Mouse (Mus musculus) frontal cortex, postnatal 25 days (tissue): ENCODE data around the gene Defb13.
"Not testable (repeated sequence)": the region's sequence is repeated elsewhere in the genome, so short reads cannot be mapped to it uniquely, and the experiment has no call there.

ENCODE experiments used
- DNase-seq, 2 experiments: peaks; one replicate each; pipeline ENCODE4 v3.0.0; 2022; ENCODE audit warnings: low spot score in 2 of 2

The Defb13 gene

DNA sequence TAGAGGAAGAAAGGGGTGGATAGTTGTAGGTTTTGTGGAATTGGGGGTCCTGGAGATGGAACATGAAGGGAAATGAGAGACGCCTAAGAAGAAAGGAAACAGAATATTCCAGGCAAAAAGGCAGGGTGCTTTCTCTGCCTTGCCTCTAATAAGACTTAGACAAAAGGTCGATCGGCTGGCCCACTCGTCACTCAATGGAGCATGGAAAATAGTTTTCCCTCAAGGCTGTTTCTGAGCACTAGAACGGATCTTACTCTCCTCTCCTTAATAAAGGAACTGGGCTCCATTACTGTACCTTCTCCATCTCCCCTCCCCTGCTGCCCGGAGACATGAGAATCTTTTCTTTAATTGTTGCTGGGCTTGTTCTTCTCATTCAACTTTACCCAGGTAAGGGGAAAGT, at the start of gene Defb13:
Gene Defb13 (plus strand): TSS at position 301 of the 400 bp plus-strand sequence.
- DNase-seq: no peak

DNA sequence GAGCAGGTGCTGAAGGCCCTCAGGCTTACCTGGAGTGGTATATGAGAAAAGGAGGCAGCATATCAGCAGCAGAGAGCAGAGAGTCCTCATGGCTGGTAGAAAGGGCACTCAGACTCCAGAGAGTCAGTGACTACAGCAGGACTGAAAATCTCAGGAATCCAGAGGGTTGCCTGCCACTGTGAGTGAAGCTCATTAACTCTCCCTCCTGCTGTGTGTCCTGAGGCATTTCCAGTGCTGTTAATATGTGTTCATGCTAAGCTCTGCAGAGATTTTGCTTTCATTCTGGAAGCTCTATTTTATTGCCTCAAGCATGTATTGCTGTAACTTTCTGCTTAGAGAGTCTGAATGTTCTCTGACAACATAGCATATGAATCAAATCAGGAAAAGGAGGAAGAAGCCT, 40.3 kb upstream of the Defb13 start, which contains the start of gene Defb11:
Gene Defb11 (minus strand): TSS at position 123 of the 400 bp plus-strand sequence.
- not testable (repeated sequence) for DNase-seq

DNA sequence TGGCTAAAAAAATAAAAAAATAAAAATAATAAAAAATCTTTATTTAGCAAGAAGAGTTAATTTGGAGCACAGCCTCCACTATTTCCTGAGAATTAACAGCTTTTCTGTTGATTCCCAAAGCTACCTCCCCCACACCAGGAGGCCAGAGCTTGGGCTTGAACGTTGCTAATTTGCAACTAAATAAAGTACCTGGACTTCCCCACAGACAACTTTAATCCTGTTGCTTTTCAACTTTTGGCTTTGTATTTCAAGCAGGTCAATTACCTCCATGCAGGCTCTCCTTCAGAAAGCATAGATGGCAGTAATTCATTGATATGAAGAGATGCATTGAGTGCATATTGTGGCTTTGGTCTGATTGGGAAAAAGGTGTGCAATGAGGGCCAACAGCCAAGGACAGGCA, 34.6 kb upstream of the Defb13 start:
- DNase-seq: no peak

DNA sequence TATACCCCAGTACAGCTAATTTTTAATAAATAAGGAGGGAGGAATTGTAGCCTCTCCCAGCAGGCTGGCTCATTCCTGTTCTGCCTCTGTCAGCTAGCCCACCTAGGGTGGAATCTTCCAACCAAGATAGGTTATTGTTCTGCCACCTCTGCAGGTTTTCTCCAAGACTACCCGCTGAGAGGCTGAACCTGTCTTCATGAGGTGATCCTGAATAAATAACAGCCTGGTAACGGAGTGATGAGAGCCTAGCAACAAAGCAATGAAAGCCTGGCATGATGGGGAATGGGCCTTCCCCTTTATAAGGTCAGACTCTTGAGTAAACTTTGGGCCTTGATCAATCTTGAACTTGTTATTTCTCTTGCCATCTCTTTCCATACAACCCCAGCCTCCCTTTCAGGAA, 34.0 kb upstream of the Defb13 start:
- DNase-seq: no peak

DNA sequence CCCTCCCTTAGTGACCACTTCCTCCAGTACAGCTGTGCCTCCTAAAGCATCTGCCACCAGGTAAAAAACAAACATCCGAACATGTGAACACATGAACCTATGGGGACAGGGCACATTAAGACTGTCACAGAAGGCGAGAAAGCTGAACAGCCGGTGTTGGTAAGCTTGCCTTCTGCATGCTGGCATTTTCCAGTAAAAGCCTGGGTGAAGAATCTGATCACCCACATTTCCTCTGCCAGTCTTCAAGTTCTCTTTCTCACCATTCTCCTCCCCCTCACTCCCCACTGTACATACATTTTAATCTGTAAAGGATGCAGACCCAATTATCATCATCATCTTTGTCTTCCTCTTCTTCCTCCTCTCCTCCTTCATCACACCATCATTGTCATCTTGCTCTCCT, 30.9 kb upstream of the Defb13 start:
- peak in 1 of 2 experiments; percentile 4 for DNase-seq

DNA sequence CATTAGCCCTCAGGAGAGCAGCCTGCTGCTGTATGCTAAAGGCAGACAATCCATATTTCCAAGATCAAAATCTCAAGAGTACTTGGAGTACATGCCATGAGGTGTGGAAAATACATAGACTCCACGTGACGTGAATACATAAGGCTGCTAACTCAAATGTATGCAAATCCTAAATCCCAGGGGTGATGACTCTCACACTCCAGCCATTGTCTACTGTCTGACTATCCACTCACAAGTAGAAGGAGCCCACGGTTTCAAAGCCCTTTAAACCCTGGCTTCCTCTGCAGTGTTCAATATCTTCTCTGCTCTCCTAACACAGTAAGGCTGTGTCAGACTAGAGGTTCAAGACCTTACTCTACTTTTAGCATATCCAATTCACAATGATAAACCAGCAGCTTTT, 15.8 kb upstream of the Defb13 start:
- DNase-seq: not testable (repeated sequence)

DNA sequence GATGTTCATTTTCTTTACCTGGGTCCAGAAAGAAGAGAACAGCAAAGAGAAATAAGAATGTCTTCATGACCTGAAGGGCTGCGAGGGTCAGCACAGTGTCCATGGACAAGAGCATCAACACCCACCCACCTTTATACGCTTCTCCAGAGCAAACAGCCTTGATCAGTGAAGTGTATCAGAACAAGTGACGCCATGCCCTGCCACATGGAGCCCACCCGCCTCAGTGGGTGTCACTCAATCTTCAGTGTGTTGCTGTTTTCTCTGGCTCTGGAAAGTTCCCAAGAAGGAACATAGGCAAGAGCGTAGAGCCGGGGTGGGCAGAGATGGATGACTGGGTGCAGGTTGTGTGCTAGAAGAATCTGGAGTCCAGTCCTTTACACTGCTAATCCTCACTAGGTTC, 14.0 kb upstream of the Defb13 start, which contains the start of gene Defb15:
Gene Defb15 (minus strand): TSS at position 101 of the 400 bp plus-strand sequence.
- DNase-seq: no peak

DNA sequence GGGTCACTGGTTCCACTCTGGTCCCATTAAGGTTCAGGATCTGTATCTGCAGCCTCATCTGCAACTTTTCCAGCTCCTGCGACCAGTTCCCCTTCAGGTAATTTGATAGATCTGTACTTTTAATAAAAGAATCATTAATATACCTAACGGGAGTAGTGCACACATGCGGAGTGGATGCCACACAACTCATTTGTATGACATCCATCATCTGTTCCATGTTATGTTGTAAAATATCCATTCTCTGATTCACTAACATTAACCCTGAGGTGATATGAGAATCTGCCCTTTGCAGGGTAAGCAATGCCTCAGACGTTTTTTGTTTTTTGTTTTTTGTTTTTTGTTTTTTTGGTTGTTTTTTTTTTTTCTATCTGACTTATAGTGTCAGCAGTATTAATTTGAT, 8.5 kb upstream of the Defb13 start, which contains the start of gene Defb35:
Gene Defb35 (plus strand): TSS at position 301 of the 400 bp plus-strand sequence.
- DNase-seq: not testable (repeated sequence)

DNA sequence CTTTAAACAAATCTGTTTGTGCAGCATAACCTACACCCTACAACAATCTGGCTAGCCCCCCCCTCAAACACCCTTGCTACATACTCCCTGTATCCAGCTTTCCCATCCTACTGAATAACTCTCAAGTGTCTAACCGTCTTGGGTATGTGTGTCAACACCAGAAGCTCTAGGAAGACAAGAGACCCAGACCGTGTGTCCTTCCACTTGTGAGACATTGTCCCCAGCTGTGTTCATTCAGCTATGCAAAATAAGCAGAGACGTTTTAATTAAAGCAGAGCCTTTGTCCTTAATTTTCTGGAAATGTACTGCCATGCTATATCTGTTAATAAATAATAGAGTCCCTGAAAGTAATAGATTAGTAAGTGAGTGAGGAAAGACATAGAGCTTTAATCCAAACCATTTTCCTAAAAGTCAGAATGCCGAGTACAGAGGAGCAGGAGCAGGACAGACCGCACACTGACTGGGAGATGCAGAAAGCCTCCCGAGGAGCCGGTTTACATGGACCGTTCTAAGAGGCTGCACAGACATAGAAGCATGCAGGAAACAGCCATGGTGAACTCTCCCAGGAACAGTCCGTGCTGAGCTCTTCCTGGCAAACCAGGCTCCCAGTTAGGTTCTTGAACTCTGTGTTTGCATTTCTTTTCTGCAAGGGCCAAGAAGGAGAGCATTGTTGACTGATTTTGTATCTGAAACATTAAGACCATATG, 902 bp downstream of the Defb13 start:
- no peak for DNase-seq

DNA sequence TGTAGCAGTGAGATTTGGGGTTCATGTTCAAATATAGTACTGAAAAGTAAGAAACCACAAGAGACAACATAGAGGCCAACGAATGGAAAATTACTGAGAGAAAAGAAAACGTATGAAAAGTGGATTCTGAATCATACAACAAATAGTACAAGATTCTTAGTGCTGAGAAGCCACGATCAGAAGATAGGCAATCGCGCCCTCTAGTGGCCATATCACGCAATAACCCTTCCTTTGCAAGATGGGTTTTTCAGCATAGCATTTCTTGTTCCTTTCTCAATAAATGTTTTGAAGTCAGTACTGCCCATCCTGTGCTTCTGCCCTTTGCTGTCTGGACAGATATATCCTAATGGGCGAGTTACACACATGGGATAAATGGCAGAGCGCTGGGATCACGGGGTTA, 8.8 kb downstream of the Defb13 start:
- peak; percentile 49 to 50 for DNase-seq

DNA sequence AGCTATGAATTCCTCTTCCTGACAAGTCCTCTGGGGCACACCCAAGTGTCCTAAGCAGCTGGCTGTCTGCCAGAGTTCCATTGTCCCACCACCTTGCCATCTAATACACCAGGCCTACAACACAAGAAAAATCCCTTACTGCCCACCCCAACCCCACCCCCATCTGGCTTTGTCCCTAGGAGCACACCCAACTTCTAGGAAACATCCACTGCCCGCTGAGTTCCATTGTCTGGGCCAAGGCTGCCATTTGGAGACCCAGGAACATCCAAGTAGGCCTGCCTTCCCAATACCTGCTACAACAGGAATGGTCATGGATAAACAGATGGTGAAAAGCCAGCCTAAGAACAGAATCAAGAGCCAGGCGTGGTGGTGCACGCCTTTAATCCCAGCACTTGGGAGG, 9.8 kb downstream of the Defb13 start:
- no peak for DNase-seq

DNA sequence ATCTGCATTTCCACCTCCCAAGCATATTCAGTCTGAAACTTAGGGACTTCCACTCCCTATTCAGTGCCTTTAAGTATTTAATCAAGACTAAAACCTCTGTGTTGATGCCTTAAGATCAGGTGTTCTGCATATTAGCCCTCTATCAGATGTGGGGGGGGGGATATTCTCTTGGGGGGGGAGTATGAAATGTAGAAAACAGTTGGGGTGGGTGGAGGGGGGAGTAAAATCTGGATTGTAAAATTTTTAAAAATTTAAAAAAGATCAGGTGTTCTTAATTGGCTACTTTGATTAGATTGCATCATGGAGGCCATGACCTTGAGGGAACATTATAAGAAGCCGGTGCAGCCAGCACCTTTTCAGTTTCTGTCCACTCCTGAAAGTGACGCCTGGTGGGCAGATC, 11.9 kb downstream of the Defb13 start, which contains the start of gene Fam90a1a:
Gene Fam90a1a (plus strand): TSS at position 301 of the 400 bp plus-strand sequence.
- DNase-seq: no peak

DNA sequence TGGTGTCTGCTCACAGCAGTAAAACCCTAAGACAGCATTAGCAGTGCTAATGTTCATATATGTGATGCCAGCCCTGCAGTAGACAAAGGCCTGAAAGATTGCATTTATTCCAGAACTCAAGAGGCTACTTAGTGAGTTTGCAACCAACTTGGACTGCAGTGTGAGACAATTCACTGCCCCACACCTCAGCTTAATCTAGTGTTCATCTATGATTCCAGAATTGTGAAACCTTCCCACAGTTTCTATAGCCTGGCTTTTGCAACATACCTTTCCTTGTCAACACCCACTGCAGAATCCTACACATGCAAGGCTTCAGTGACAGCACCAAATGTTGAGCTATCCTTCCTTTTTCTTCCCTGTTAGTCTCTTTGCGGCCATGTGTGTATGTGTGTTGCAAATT, 20.1 kb downstream of the Defb13 start:
- no peak for DNase-seq

DNA sequence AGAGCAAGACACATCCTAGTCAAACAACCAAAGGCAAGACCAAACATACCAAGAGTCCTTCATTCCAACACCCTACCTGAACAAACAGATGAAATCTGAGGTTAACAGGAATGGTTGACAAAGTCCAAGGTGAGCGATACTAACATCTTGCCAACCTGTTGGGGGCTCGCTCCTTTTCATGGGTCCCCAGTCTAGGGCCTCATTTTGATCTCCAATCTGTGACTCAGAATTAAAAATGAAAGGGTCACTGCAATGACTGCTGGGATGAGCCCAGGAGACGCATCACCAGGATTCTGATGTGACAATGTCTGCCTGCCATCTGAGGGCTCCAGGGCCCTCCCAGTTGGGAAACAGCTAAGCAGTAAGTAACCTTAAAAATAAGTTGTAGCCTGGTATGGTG, 22.9 kb downstream of the Defb13 start, which contains the start of gene Ccdc70:
Gene Ccdc70 (plus strand): TSS at position 301 of the 400 bp plus-strand sequence.
- no peak for DNase-seq

DNA sequence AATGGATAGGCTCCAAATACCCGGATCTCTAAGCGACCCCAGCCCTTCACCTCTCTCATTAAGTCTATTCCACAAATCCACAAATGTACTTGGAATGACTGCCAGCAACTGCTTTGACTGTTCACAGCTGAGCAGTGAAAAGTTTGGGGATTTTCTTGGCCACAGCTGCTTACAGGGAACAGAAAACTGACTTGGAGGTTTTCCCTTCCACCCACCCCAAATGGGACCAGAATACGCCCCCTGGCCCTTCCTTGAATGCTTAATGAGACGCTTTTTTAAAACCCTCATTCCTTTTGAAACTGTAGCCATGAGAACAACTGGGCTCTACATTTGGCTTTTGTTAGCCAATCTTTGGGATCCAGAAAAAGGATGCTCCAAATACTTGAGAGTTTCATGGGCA, 31.6 kb downstream of the Defb13 start:
- no peak for DNase-seq

DNA sequence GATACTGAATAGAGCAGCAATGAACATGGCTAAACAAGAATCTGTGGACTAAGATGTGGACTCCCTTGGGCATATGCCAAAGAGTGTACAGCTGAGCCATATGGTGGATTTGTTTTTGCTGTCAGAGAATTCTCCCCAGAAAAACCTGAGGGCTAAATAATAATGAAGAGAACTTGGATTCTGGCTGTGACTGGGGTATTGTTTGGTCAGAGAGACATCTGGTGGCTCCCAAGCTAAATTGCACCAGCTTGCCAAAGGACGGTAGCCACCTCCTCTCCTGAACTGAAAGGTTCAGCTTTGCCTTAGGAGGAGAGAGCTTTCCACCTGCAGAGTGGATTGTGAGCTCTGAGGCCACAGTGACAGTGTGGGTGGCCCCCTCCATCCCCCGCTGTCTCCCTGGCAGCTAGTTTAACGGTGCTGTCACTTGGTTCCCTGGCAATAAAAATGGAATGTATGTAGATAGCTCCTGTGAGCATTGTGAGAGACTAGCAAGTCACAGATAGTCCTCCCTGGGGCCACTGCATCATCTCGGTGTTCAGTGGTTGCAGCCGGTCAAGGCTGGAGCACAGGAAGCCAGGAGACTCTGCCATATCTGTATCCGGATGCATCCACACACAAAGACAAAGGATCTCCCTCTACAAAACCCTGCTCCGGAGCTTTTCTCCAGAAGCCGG, 35.2 kb downstream of the Defb13 start:
- DNase-seq: peak in 1 of 2 experiments; percentile 21

DNA sequence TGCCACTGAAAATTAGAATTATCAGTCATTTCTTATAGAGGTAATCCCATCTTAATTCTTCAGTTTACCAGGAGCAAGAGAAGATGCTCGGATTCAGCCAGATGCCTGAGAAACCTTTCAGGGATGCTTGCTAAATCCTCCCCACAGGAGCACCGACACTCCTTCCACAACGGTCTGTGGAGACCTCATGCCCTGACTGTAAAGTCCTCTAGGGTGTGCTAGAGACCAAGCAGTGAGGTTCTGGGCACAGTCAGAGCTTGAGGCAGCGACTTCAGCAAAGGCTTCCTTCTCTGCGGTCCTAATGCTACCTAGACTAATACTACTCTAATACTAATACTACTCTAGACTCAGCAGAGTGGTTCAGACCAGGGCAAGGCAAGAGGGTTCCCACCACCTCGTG, 45.6 kb downstream of the Defb13 start:
- DNase-seq: peak in 1 of 2 experiments; percentile 58

DNA sequence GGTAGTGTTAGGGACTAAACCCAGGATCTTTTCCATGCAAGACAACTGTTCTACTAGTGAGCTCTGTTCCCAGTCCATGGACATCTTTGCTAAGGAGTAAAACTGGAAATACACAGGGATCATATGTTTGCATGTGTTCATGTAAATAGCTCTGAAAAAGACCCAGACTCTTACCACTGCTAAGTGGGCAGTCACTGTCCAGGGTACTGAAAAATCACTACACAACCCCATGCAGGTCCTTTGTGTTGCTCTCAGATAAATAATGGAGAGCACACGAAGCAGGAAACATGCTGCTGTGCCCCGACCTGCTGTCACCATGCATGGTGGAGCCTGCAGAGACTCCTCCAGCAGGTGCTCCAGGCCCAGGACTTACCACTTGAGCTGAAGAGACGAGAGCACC, 48.6 kb downstream of the Defb13 start:
- DNase-seq: no peak
